Mouse (Mus musculus): Measurements from ENCODE around the gene Sept9. TPM values are rescaled to one million over a fixed set of nuclear protein-coding genes. Genes with fewer than 3 reads are reported as not detected.

Gene Sept9
- polyA plus RNA-seq, 1 experiment from 2014 or later = 202 TPM

DNA sequence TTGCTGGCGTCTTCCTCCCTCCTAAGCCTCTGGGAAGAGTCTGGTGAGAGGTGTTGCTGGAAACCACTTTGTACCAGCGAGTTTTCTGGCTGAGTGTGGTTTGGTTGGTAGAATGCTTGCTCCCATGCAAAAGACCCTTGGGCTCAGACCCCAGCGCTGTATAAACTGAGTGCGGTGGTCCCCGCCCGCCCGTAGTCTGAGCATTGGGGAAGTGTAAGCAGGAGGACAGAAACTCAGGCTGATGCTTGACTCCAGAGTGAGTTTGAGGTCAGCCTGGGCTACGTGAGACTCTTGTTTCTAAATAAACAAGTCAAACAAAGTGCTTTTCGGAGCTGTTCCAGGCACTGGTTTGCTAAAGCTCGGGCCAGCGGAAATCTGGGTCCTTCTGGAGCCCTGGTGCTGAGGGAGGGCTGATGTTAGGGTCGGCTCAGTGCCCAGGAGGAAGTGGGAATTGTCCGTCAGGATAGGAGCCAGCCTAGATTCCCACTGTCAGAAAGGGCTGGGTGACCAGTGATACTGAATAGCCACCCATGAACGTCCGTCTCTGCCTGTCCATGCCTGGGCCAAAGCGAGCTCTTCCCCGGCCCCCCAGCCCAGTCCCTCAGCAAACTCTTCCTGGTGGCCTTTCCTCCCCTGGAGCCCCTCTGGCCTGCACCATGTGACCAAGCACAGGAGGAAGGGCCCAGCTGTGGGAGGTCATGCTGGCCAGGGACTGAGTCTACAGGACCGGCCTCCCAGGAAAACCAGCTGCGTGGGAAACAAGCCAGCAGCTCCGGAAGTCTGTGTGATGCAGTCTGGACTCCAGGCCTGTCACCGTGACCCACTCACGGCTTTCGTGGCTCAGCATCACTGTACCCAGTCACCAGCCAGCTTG, 112.8 kb downstream of the Sept9 start:
- 0 out of 2 replicates have a peak, but pooled peaks cover 3% of the 10 kb centered on the region for H3K36me3 ChIP-seq
- peak overlapping the region; percentile 9; the same call in 1 of the 2 replicates for H3K4me2 ChIP-seq
- H3K27me3 ChIP-seq = no peaks in the 10 kb centered on the region
- H3K9ac ChIP-seq = peak overlapping the region; percentile 49
- H3K9me3 ChIP-seq = no peaks in the 10 kb centered on the region
- ATAC-seq (ENCODE audit: insufficient number of reproducible peaks, insufficient read depth, low FRiP score, low TSS enrichment, low read depth) = no peak
- H3K27ac ChIP-seq = peak overlapping the region; percentile 81
- H3K4me3 ChIP-seq = no peak overlapping the region
- H3K4me1 ChIP-seq = peaks cover 96% of the 10 kb centered on the region
- WGBS = 63% methylated on average over 23 of the region's 23 CpGs

DNA sequence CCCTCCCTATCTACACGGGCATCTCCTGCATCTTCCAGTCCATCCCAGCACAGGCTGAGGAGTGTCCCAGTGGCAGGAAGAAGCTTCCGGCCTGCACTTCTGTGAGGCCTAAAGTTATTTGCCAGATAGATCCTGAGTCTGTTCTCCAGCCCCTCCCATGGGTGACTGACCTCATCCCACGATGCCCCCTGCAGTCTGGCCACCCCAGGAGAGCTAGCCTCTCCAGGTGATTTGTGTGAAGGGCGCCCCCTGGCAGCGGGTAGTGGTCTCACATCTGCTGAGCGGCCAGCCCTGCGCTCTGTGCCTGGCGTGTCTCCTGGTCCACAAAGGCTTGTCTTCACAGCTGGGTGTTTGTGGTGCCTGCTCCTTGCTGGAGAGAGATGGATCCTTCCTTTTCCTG, 113.5 kb downstream of the Sept9 start:
- H3K9ac ChIP-seq = no peak overlapping the region
- H3K4me2 ChIP-seq = 0 out of 2 replicates have a peak overlapping the region, but pooled peaks have one; percentile 9

DNA sequence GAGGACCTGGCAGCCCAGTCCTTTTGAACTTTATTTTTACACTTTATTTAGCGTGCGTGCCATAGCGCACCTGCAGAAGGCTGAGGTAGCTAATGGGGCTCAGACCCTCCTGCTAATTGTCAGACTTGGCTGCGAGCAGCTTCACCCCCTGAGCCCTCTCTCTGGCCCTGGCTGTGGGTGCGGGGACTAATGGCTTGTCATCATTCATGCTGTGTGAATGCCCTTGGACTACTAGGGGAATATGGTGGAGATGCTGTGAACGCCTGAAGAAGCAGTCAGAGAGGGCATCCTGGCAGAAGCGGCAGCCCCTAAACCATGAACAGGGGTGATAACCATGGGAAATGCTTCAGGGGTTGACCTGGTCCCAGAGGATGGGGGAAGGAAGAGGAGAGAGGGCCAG, 114.0 kb downstream of the Sept9 start:
- Histone ChIP-seq H3K36me3 (0 out of 2 replicates have a peak, but pooled peaks cover 3% of the 10 kb centered on the region), H3K27ac (0 out of 2 replicates have a peak overlapping the region, but pooled peaks have one; percentile 81), H3K9ac (no peak overlapping the region), H3K4me1 (peaks cover 96% of the 10 kb centered on the region), H3K4me3 (no peak overlapping the region), H3K9me3 (no peaks in the 10 kb centered on the region), H3K27me3 (no peaks in the 10 kb centered on the region), H3K4me2 (no peak overlapping the region)
- ATAC-seq (ENCODE audit: insufficient number of reproducible peaks, insufficient read depth, low FRiP score, low TSS enrichment, low read depth) = no peak
- WGBS = 92% methylated on average over 7 of the region's 7 CpGs

More for the DNA sequence above, 113.5 kb downstream of the Sept9 start:
- no peak overlapping the region for H3K4me3 ChIP-seq
- H3K27ac ChIP-seq = peak overlapping the region; percentile 81
- no peak; the same call in 1 of the 2 replicates for ATAC-seq (ENCODE audit: insufficient number of reproducible peaks, insufficient read depth, low FRiP score, low TSS enrichment, low read depth)
- H3K4me1 ChIP-seq = peaks cover 96% of the 10 kb centered on the region
- 47% methylated on average over 8 of the region's 8 CpGs for WGBS
- H3K9me3 ChIP-seq = no peaks in the 10 kb centered on the region
- 0 out of 2 replicates have a peak, but pooled peaks cover 3% of the 10 kb centered on the region for H3K36me3 ChIP-seq
- no peaks in the 10 kb centered on the region for H3K27me3 ChIP-seq

DNA sequence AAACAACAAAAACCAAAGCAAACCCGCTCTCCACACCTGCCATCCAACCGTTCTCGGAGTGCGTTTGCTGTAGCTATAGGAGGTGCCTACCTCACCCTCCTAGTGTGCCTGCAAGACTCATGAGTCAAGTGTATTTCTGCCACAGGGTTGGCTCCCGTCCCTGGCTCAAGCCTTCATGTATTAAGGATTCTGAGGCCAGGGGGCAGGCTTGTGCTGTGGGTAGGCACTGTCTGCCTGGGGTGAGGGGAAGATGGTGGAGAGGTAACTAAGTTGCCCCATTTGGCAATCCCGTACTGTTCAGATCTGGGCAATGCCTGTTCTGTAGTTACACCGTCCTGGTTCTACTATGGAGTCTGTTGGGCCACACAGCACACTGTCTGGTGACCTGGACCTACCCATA, 114.6 kb downstream of the Sept9 start:
- Histone ChIP-seq H3K4me3 (no peak overlapping the region), H3K4me2 (no peak overlapping the region), H3K36me3 (0 out of 2 replicates have a peak, but pooled peaks cover 3% of the 10 kb centered on the region), H3K9me3 (no peaks in the 10 kb centered on the region), H3K4me1 (peaks cover 96% of the 10 kb centered on the region), H3K9ac (no peak overlapping the region), H3K27ac (no peak overlapping the region), H3K27me3 (no peaks in the 10 kb centered on the region)
- 84% methylated on average over 7 of the region's 7 CpGs for WGBS
- no peak for ATAC-seq (ENCODE audit: insufficient number of reproducible peaks, insufficient read depth, low FRiP score, low TSS enrichment, low read depth)

DNA sequence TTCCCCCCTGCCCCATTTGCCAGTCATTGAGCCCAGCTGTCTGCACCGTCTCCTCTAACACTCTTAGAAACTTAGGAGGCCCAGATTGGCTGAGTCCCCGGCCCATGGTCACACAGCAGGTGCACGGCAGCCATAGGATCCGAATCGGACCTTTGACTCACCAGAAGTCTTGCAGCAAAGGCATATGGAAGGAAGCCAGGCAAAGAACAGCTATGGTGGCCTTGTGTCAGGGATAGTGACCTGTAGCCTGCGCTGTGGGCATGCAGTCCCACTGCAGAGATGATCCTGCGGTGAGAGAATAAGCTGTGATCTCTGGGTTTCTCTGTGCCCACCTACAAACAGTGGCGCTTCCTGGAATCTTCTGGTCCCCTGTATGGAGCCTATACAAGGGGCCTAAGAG, 115.1 kb downstream of the Sept9 start:
- Histone ChIP-seq H3K4me3 (no peak overlapping the region), H3K4me2 (no peak overlapping the region), H3K36me3 (0 out of 2 replicates have a peak, but pooled peaks cover 3% of the 10 kb centered on the region), H3K27ac (peak overlapping the region; percentile 55; the same call in 1 of the 2 replicates), H3K9me3 (no peaks in the 10 kb centered on the region), H3K9ac (no peak overlapping the region), H3K27me3 (no peaks in the 10 kb centered on the region), H3K4me1 (peaks cover 96% of the 10 kb centered on the region)
- no peak for ATAC-seq (ENCODE audit: insufficient number of reproducible peaks, insufficient read depth, low FRiP score, low TSS enrichment, low read depth)
- WGBS = 93% methylated on average over 8 of the region's 8 CpGs

DNA sequence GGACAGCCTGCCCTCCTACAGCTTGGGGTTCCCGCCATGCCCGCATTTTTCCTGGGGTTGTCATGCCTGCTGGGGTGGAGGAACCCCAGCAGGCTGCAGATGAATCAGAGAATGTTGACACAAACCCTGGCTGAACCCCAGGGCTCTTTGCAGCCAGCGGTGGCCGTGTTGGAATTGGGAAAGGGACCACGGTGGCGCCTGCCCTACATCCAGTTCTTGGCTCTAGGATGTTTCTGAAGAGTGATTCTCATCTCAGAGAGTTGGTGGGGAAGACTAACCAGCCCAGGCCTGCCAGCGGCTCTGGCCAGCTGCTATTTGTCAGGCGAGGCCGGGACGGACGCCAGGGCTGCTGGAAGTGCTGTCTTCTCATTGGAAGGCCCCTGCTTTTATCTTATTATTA, 115.8 kb downstream of the Sept9 start:
- H3K4me3 ChIP-seq = no peak overlapping the region
- H3K27ac ChIP-seq = peak overlapping the region; percentile 55; the same call in 1 of the 2 replicates
- H3K36me3 ChIP-seq = 0 out of 2 replicates have a peak, but pooled peaks cover 3% of the 10 kb centered on the region
- H3K4me2 ChIP-seq = no peak overlapping the region
- 80% methylated on average over 11 of the region's 11 CpGs for WGBS
- peaks cover 96% of the 10 kb centered on the region for H3K4me1 ChIP-seq
- ATAC-seq (ENCODE audit: insufficient number of reproducible peaks, insufficient read depth, low FRiP score, low TSS enrichment, low read depth) = no peak
- H3K27me3 ChIP-seq = no peaks in the 10 kb centered on the region
- no peaks in the 10 kb centered on the region for H3K9me3 ChIP-seq
- H3K9ac ChIP-seq = 0 out of 2 replicates have a peak overlapping the region, but pooled peaks have one; percentile 41

DNA sequence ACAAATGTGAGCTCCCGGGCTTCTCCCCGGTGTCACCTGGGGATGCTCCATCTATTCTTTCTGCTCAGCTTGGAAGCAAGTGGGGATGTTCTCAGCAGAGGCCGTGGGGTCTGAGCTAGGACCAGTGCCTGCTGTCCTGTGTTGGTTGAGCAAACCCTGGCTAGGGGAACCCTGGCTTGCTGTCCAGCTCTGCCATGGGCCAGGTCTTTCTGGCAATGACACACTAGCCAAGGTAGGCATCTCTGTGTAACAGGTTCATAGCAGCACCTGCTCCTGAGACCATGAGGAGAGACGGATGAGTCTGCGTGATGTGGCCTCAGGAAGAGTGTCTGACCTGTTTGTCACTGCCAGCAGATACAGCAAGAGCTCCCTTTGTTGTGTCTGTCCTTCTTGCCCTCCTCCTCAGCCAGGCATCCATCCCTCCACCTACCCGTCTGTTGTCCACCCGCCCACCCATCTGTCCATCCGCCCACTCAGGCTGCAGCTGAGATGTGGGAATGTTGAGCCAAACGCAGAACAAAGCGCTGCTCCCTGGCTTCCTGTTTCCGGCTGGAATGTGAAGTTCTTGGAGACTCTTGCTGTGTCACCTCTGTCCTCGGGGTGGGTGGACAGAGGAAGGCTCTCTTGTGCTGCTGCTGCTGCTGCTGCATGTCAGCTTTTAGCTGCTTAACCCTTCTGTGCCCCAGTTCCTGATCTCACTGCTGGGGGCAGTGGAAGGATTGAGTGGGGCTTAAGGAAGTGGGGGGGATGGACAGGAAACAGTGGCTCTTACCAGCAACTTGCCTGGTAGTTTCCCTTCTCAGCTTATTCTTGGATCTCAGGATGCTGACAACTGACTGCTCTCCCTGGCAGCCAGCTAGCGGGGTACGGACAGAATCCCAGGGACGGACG, 117.2 kb downstream of the Sept9 start:
- peaks cover 96% of the 10 kb centered on the region for H3K4me1 ChIP-seq
- H3K4me2 ChIP-seq = peak overlapping the region; percentile 47
- H3K4me3 ChIP-seq = no peak overlapping the region
- no peaks in the 10 kb centered on the region for H3K27me3 ChIP-seq
- no peak for ATAC-seq (ENCODE audit: insufficient number of reproducible peaks, insufficient read depth, low FRiP score, low TSS enrichment, low read depth)
- H3K9ac ChIP-seq = peak overlapping the region; percentile 65
- peak overlapping the region; percentile 92 for H3K27ac ChIP-seq
- 0 out of 2 replicates have a peak, but pooled peaks cover 3% of the 10 kb centered on the region for H3K36me3 ChIP-seq
- H3K9me3 ChIP-seq = no peaks in the 10 kb centered on the region
- whole genome bisulfite sequencing = 35% methylated on average over 16 of the region's 16 CpGs

DNA sequence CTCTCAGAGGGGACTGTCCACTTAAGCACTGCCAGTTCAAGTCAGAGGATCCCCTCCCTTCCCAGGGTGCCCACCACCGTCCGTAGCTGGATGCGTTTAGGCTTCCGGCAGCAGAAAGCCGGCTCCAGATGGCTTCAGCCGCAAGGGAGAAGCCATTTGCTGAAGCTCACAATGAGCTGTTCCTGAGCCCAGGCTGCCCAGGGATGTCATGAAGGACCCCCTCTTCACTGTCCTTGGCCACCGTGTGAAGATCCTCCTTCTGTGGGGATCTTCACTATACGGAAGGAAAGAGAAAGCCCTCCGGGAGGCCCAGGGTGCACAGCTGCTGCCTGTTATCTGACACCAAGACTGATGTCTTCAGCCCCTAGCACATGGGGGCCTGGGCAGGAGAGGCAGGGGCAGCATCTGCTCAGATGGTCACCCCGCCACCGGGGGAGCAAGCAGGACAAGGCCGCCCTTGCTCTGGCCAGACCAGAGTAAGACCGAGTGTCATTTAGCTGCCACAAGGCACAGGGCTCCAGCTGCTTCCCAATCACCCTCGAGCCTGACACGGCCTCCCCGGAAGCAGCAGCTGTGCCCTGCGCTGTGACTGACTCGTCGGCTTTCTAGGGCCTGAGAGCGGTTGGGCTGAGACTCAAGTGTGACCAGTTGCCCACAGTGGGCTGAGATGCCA, 118.1 kb downstream of the Sept9 start:
- H3K9ac ChIP-seq = peak overlapping the region; percentile 65
- H3K27me3 ChIP-seq = no peaks in the 10 kb centered on the region
- H3K4me3 ChIP-seq = peak overlapping the region; percentile 14; the same call in 1 of the 2 replicates
- H3K36me3 ChIP-seq = 0 out of 2 replicates have a peak, but pooled peaks cover 3% of the 10 kb centered on the region
- H3K9me3 ChIP-seq = no peaks in the 10 kb centered on the region
- peak overlapping the region; percentile 92 for H3K27ac ChIP-seq
- peaks cover 96% of the 10 kb centered on the region for H3K4me1 ChIP-seq
- no peak for ATAC-seq (ENCODE audit: insufficient number of reproducible peaks, insufficient read depth, low FRiP score, low TSS enrichment, low read depth)
- WGBS = 12% methylated on average over 20 of the region's 20 CpGs
- H3K4me2 ChIP-seq = peak overlapping the region; percentile 47

DNA sequence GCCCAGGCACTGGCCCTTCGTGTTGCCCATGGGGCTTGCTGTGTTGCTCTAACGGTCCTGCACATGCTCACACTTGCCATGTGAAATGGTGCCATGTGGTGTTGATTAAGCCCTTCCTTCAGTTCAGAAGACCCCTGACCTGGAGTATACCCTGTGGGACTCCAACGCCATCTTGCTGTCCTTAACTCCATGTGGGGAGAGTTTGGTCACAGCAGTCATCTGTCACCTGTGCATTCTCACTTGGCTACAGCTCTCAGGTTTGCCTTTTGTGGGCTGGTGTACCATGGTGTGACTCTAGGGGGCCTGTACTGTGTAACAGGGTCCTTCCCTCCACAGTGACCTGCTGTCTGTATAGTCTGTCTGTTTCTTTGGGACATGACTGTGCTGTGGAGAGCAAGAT, 118.7 kb downstream of the Sept9 start:
- no peak for ATAC-seq (ENCODE audit: insufficient number of reproducible peaks, insufficient read depth, low FRiP score, low TSS enrichment, low read depth)
- H3K9ac ChIP-seq = peak overlapping the region; percentile 65; the same call in 1 of the 2 replicates
- no peak overlapping the region for H3K4me3 ChIP-seq
- no peaks in the 10 kb centered on the region for H3K9me3 ChIP-seq
- 0 out of 2 replicates have a peak, but pooled peaks cover 3% of the 10 kb centered on the region for H3K36me3 ChIP-seq
- peak overlapping the region; percentile 92 for H3K27ac ChIP-seq
- whole genome bisulfite sequencing = 11% methylated on average over 3 of the region's 3 CpGs
- H3K4me1 ChIP-seq = peaks cover 96% of the 10 kb centered on the region
- no peaks in the 10 kb centered on the region for H3K27me3 ChIP-seq
- peak overlapping the region; percentile 47; the same call in 1 of the 2 replicates for H3K4me2 ChIP-seq

DNA sequence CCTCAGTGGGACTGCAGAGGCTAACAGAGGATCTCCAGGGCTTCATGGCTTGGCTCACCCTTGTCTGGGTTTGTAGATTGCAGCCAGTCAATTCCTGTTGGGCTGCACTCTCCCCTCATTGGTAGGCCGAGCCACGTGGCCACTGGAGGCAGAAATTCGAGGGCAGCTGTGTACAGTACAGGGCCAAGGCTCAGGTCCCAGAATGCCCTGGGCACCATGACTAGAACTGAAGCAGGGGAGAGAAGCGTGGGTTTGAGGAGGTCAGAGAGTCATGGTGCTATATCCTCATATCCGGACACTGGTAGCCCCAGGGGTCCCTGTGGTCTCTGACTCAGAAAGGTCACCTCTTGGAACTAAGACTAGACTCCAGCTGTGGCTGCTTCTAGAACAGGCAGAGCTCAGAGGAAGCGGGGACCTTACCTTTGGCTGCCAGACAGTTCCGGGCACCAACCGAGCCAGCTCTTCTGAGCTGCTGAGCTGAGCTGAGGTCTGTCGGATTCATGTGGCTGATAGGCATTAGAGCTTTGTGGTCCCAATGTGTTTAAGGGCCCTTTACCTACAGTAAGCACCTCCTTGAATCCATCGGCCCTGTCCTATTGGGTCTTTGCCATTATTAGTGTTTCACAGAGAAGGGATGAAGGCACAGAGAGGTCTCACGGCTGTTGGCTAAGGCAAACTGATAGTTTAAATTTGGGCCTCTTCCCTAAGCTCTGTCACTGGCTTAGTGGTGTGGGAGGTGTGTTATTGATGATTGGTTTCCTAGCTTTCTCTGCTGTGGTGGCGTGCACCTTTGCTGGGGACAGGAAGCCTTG, 119.5 kb downstream of the Sept9 start:
- H3K27ac ChIP-seq = peak overlapping the region; percentile 92
- no peaks in the 10 kb centered on the region for H3K27me3 ChIP-seq
- no peak for ATAC-seq (ENCODE audit: insufficient number of reproducible peaks, insufficient read depth, low FRiP score, low TSS enrichment, low read depth)
- H3K4me3 ChIP-seq = no peak overlapping the region
- 0 out of 2 replicates have a peak, but pooled peaks cover 3% of the 10 kb centered on the region for H3K36me3 ChIP-seq
- no peaks in the 10 kb centered on the region for H3K9me3 ChIP-seq
- WGBS = 24% methylated on average over 12 of the region's 12 CpGs
- peaks cover 96% of the 10 kb centered on the region for H3K4me1 ChIP-seq
- peak overlapping the region; percentile 48 for H3K4me2 ChIP-seq
- no peak overlapping the region for H3K9ac ChIP-seq

All from embryonic facial prominence, embryonic 13.5 days (tissue).